Mouse (Mus musculus) megakaryocyte, embryonic 14.5 days (primary cell): ENCODE measurements around the gene Col25a1.

Source experiments
- FLI1 ChIP-seq: IDR thresholded peaks from 2 replicates; pipeline ENCODE4 v1.6.1; 2012; ENCODE audit warnings: low read length, inconsistent platforms, mixed read lengths
- GATA1 ChIP-seq: IDR thresholded peaks from 3 replicates; pipeline ENCODE4 v1.6.1; 2012; ENCODE audit warnings: mixed read lengths, low read length, inconsistent platforms, borderline replicate concordance

GRCm38 (mm10) chr3:130584007-130584406, 452.7 kb downstream of the Col25a1 start:
- TF ChIP-seq GATA1 (no peak), FLI1 (no peak)
